Mouse (Mus musculus) megakaryocyte, adult 5-6 weeks (primary cell): ENCODE results near the gene Hcn3. TPM values are rescaled to one million over a fixed set of nuclear protein-coding genes. Genes with fewer than 3 reads are reported as not detected.

Experiments
- ATAC-seq: 2 replicates; pipeline ENCODE4 v1.8.0; 2016; ENCODE audit warnings: mild to moderate bottlenecking, inconsistent platforms; ENCODE audit not compliant: poor library complexity, severe bottlenecking
- total RNA-seq, 2 experiments: library from RNA; stranded (forward) in 1 of 2; stranded (reverse) in 1 of 2; fragments of 153-499, 151-499 nt in 1 of 2; fragments of 221-1000, 200-1000 nt in 1 of 2; gene quantifications; 2 replicates each; pipeline versions ENCODE4 v1.2.3 to v1.2.4; 2015 to 2017

Hcn3 gene
- total RNA-seq, 2 experiments from 2014 or later: not detected

DNA sequence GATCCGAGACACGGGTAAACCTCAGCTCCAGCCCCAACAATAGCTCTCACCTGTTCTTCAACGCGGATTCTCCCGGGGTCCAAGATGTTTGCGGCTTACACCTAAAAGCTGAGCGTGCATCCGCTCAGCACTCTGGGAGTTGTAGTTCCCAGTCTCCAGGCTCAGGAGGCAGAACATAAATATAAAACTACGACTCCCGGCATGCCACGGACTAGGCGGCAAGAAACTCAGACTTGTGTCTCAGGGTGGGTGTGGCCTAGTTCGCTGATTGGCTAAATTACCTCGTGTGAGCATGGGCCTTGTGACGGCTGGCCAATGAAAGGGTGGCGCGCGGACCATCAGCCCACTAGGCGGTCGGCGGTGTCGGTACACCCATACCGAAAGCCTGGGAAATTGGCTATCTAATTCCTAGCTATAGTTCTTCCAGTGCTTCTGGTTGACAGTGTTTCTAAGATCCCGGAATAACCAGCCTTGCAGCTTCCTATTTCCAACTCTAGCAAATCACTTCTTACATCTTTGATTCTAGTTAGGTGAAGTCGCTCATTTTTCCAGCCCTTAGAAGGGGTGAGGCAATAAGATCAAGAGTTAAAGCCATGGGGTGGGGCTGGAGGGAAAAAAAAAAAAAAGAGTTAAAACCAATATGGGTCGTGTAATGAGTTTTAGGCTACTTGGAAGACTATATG is 58.0 kb downstream of the Hcn3 start, which contains the start of gene Fdps:
TSS of gene Fdps (minus strand) at position 148 of the 683 bp plus-strand sequence.
- ATAC-seq: peak; percentile 98

DNA sequence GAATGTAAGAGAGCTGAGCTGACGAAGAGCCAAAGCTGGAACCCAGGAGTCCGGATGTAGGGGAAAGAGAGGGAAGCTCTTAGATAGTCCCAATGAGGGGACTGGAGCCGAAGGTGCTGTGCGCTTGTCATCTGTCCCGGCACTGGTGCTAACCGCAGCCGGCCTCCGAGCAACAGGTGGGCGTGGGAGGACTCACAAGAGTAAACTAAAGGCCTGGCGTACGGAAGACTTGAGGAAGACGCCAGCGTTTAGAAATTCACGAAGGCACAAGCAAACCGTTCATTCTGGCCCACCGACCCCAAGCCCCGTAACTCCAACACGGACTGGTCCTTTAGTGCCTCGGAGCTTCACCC is 58.6 kb downstream of the Hcn3 start:
- peak; percentile 15; the same call in 1 of the 2 replicates for ATAC-seq

DNA sequence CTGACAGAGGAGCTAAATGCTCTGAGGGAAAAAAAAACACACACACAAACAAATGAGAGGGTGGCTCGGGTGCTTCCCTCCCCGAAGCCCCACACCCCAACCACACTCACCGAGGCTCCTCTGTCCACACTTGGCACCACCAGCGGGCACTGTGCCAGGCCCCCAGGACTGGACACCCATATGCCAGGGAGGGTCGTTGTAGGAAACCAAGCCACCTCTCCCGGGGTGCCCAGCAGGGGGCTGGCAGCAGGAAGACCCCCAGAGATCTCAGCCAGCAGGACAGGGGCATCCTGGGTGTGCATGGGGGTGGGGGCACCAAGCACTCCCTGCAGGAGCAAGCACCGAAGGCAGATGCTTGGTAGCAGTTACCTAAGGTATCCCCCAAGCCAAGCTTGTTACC is 59.2 kb downstream of the Hcn3 start, which contains the start of gene Gm43738:
TSS of gene Gm43738 (minus strand) at position 289 of the 400 bp plus-strand sequence.
- no peak for ATAC-seq

Other genes starting within 250 kb of the Hcn3 start
- gene Msto1, start 246.2 kb downstream of the Hcn3 start, total RNA-seq (2015): 4.8 and 7.5 TPM in 2 replicates
- 9.9 and 16.2 TPM in 2 replicates for gene Msto1, start 246.2 kb downstream of the Hcn3 start, total RNA-seq (2017)
- 29.0 and 32.4 TPM in 2 replicates for gene Ash1l, start 209.6 kb downstream of the Hcn3 start, total RNA-seq (2015)
- 18.4 and 28.1 TPM in 2 replicates for gene Ash1l, start 209.6 kb downstream of the Hcn3 start, total RNA-seq (2017)
- 70.6 and 75.4 TPM in 2 replicates for gene Dap3, start 209.0 kb downstream of the Hcn3 start, total RNA-seq (2015)
- gene Dap3, start 209.0 kb downstream of the Hcn3 start, total RNA-seq (2017): 45.6 and 51.5 TPM in 2 replicates
- 11.6 and 13.7 TPM in 2 replicates for gene Rusc1, start 66.9 kb downstream of the Hcn3 start, total RNA-seq (2015)
- gene Rusc1, start 66.9 kb downstream of the Hcn3 start, total RNA-seq (2017): 11.3 and 11.8 TPM in 2 replicates
- gene Gm43738, start 59.1 kb downstream of the Hcn3 start, total RNA-seq (2015): not detected in 2 replicates
- not detected in 2 replicates for gene Gm43738, start 59.1 kb downstream of the Hcn3 start, total RNA-seq (2017)
- gene Fdps, start 58.2 kb downstream of the Hcn3 start, total RNA-seq (2015): 57.3 and 64.0 TPM in 2 replicates
- gene Fdps, start 58.2 kb downstream of the Hcn3 start, total RNA-seq (2017): 132 and 150 TPM in 2 replicates
- 1.2 and 4.0 TPM in 2 replicates for gene Pklr, start 24.1 kb downstream of the Hcn3 start, total RNA-seq (2015)
- 1.4 and 8.0 TPM in 2 replicates for gene Pklr, start 24.1 kb downstream of the Hcn3 start, total RNA-seq (2017)
- gene Clk2, start 4.6 kb upstream of the Hcn3 start, total RNA-seq (2015): 38.1 and 38.4 TPM in 2 replicates
- 47.1 and 48.5 TPM in 2 replicates for gene Clk2, start 4.6 kb upstream of the Hcn3 start, total RNA-seq (2017)
- 43.0 and 52.9 TPM in 2 replicates for gene Scamp3, start 17.3 kb upstream of the Hcn3 start, total RNA-seq (2015)
- gene Scamp3, start 17.3 kb upstream of the Hcn3 start, total RNA-seq (2017): 17.9 and 18.1 TPM in 2 replicates
- gene Fam189b, start 22.9 kb upstream of the Hcn3 start, total RNA-seq (2015): 11.2 and 13.5 TPM in 2 replicates
- 3.3 and 5.6 TPM in 2 replicates for gene Fam189b, start 22.9 kb upstream of the Hcn3 start, total RNA-seq (2017)
- gene Gba, start 42.7 kb upstream of the Hcn3 start, total RNA-seq (2015): 77.6 and 78.1 TPM in 2 replicates
- gene Gba, start 42.7 kb upstream of the Hcn3 start, total RNA-seq (2017): 71.1 and 79.5 TPM in 2 replicates
- 0.07 TPM in 1 of 2 replicates, not detected in the other for gene Thbs3, start 55.0 kb upstream of the Hcn3 start, total RNA-seq (2015)
- 0.12 and 0.70 TPM in 2 replicates for gene Thbs3, start 55.0 kb upstream of the Hcn3 start, total RNA-seq (2017)
- gene Mtx1, start 66.9 kb upstream of the Hcn3 start, total RNA-seq (2015): 49.5 and 57.8 TPM in 2 replicates
- 41.8 and 45.3 TPM in 2 replicates for gene Mtx1, start 66.9 kb upstream of the Hcn3 start, total RNA-seq (2017)
- 0.25 and 0.58 TPM in 2 replicates for gene Muc1, start 68.9 kb upstream of the Hcn3 start, total RNA-seq (2015)
- 0.18 TPM in 1 of 2 replicates, not detected in the other for gene Muc1, start 68.9 kb upstream of the Hcn3 start, total RNA-seq (2017)
- gene Krtcap2, start 85.8 kb upstream of the Hcn3 start, total RNA-seq (2015): 142 and 167 TPM in 2 replicates
- gene Krtcap2, start 85.8 kb upstream of the Hcn3 start, total RNA-seq (2017): 159 and 189 TPM in 2 replicates
- 0.39 and 0.80 TPM in 2 replicates for gene Trim46, start 86.1 kb upstream of the Hcn3 start, total RNA-seq (2015)
- gene Trim46, start 86.1 kb upstream of the Hcn3 start, total RNA-seq (2017): 0.55 TPM in 1 of 2 replicates, not detected in the other
- gene Dpm3, start 99.2 kb upstream of the Hcn3 start, total RNA-seq (2015): 84.6 and 95.5 TPM in 2 replicates
- gene Dpm3, start 99.2 kb upstream of the Hcn3 start, total RNA-seq (2017): 72.1 and 82.3 TPM in 2 replicates
- 42.9 and 68.4 TPM in 2 replicates for gene Slc50a1, start 110.4 kb upstream of the Hcn3 start, total RNA-seq (2015)
- gene Slc50a1, start 110.4 kb upstream of the Hcn3 start, total RNA-seq (2017): 31.5 and 52.2 TPM in 2 replicates
- gene Efna1, start 120.9 kb upstream of the Hcn3 start, total RNA-seq (2015): not detected in 2 replicates
- not detected in 2 replicates for gene Efna1, start 120.9 kb upstream of the Hcn3 start, total RNA-seq (2017)
- gene Efna3, start 162.8 kb upstream of the Hcn3 start, total RNA-seq (2015): not detected in 2 replicates
- gene Efna3, start 162.8 kb upstream of the Hcn3 start, total RNA-seq (2017): not detected in 2 replicates
- 0.16 and 0.33 TPM in 2 replicates for gene Efna4, start 177.8 kb upstream of the Hcn3 start, total RNA-seq (2015)
- not detected in 2 replicates for gene Efna4, start 177.8 kb upstream of the Hcn3 start, total RNA-seq (2017)
- 107 and 135 TPM in 2 replicates for gene Adam15, start 189.8 kb upstream of the Hcn3 start, total RNA-seq (2015)
- gene Adam15, start 189.8 kb upstream of the Hcn3 start, total RNA-seq (2017): 100 and 124 TPM in 2 replicates
- gene Dcst2, start 201.8 kb upstream of the Hcn3 start, total RNA-seq (2015): not detected in 2 replicates
- gene Dcst2, start 201.8 kb upstream of the Hcn3 start, total RNA-seq (2017): not detected in 2 replicates
- gene Dcst1, start 205.1 kb upstream of the Hcn3 start, total RNA-seq (2015): 0.14 TPM in 1 of 2 replicates, not detected in the other
- not detected in 2 replicates for gene Dcst1, start 205.1 kb upstream of the Hcn3 start, total RNA-seq (2017)
- 38.9 and 41.1 TPM in 2 replicates for gene Zbtb7b, start 234.6 kb upstream of the Hcn3 start, total RNA-seq (2015)
- gene Zbtb7b, start 234.6 kb upstream of the Hcn3 start, total RNA-seq (2017): 63.8 and 71.3 TPM in 2 replicates
- 1.6 and 2.3 TPM in 2 replicates for gene Lenep, start 242.6 kb upstream of the Hcn3 start, total RNA-seq (2015)
- 0.37 and 0.44 TPM in 2 replicates for gene Lenep, start 242.6 kb upstream of the Hcn3 start, total RNA-seq (2017)